Mouse (Mus musculus) limb, embryonic 14.5 days (tissue): ENCODE results near the gene Rnf212b. TPM values are rescaled to one million over a fixed set of nuclear protein-coding genes. Genes with fewer than 3 reads are reported as not detected.

Source experiments
- ATAC-seq: fragments of 200-750 bp; cut with Nextera tagmentation; 2 replicates; pipeline ENCODE4 v1.8.0; 2017; ENCODE audit warnings: low read depth, moderate number of reproducible peaks, moderate TSS enrichment; ENCODE audit not compliant: low FRiP score
- DNase-seq: peaks from one replicate; pipeline ENCODE4 v3.0.0-alpha.2; 2015; ENCODE audit warnings: low spot score
- H3K27ac ChIP-seq: fragments of 300-500 bp; sonication (generic); replicated peaks from 2 replicates; pipeline ENCODE4 v1.5.1; 2014; ENCODE audit warnings: low read depth, mild to moderate bottlenecking, low read length, moderate library complexity, mixed read lengths
- H3K27me3 ChIP-seq: fragments of 300-500 bp; sonication (generic); 2 replicates; pipeline ENCODE4 v1.6.1; 2014; ENCODE audit warnings: low read length, mixed read lengths; ENCODE audit not compliant: control insufficient read depth, insufficient read depth
- H3K36me3 ChIP-seq: fragments of 300-500 bp; sonication (generic); 2 replicates; pipeline ENCODE4 v1.6.1; 2014; ENCODE audit warnings: mild to moderate bottlenecking, low read length, moderate library complexity, mixed read lengths; ENCODE audit not compliant: control insufficient read depth, insufficient read depth
- H3K4me1 ChIP-seq: fragments of 300-500 bp; sonication (generic); 2 replicates; pipeline ENCODE4 v1.6.1; 2014; ENCODE audit warnings: antibody characterized with exemption, low read length, mixed read lengths; ENCODE audit not compliant: control insufficient read depth, insufficient read depth
- H3K4me2 ChIP-seq: fragments of 300-500 bp; sonication (generic); replicated peaks from 2 replicates; pipeline ENCODE4 v1.6.1; 2014; ENCODE audit warnings: low read depth, mild to moderate bottlenecking, low read length, moderate library complexity; ENCODE audit not compliant: severe bottlenecking
- H3K4me3 ChIP-seq: fragments of 300-500 bp; sonication (generic); replicated peaks from 2 replicates; pipeline ENCODE4 v1.5.1; 2014; ENCODE audit warnings: low read length
- H3K9ac ChIP-seq: fragments of 300-500 bp; sonication (generic); 2 replicates; pipeline ENCODE4 v1.6.1; 2014; ENCODE audit warnings: mild to moderate bottlenecking, low read depth, low read length, moderate library complexity; ENCODE audit not compliant: severe bottlenecking
- H3K9me3 ChIP-seq: fragments of 300-500 bp; sonication (generic); 2 replicates; pipeline ENCODE4 v1.6.1; 2016; ENCODE audit warnings: low read length; ENCODE audit not compliant: control insufficient read depth
- POLR2A ChIP-seq: fragments of 200-500 bp; IDR thresholded peaks from 2 replicates; pipeline ENCODE4 v1.8.0; 2012; ENCODE audit warnings: inconsistent platforms, mild to moderate bottlenecking, moderate library complexity, borderline replicate concordance; ENCODE audit not compliant: insufficient read depth, insufficient read length; ENCODE audit errors: extremely low read depth
- WGBS: fragments of 180-500 bp; shearing (Covaris S2); extraction: QIAGEN DNeasy Blood & Tissue Kit; methylation state at CpG from one replicate; pipeline ENCODE4 v1.1.7; 2014; 5-methylcytosine and 5-hydroxymethylcytosine counted together
- polyA plus RNA-seq, 2 experiments: library from polyadenylated mRNA; depleted of rRNA in 1 of 2; stranded (reverse) in 1 of 2; unstranded in 1 of 2; fragments of >200 nt; fragmentation: Nextera tagmentation in 1 of 2; extraction: Ambion mirVana in 1 of 2; gene quantifications; 2 replicates each; pipeline versions ENCODE4 v1.2.1 to v1.2.3; 2012 to 2014

Rnf212b gene
- polyA plus RNA-seq, 2 experiments = not detected

DNA sequence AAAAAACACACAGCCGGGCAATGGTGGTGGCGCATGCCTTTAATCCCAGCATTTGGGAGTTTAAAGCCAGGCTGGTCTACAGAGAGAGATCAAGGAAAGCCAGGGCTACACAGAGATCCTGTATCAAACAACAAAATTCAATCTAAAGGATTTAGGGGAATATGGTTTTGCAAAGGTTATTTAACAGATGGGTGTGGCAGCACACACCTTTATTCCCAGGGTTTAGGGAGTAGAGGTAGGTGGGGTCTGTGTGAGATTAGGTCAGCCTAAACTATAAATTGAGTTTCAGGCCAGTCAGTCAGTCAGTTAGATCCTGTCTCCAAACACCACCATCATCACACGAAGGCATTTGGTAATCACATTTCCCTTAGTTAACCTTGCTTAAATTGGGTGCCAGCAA is 78.3 kb downstream of the Rnf212b start, which contains the start of gene Pabpn1:
Gene Pabpn1 (plus strand): TSS at position 301 of the 400 bp plus-strand sequence.
- H3K36me3 ChIP-seq = peaks cover 21% of the 10 kb centered on the region
- no peaks in the 10 kb centered on the region for H3K9me3 ChIP-seq
- ATAC-seq = no peak
- H3K4me1 ChIP-seq = peaks cover 5% of the 10 kb centered on the region
- H3K4me3 ChIP-seq = peak within 1 kb of the TSS; percentile 98
- no peak for TF ChIP-seq POLR2A
- H3K9ac ChIP-seq = peak within 1 kb of the TSS; percentile 38; the same call in 1 of the 2 replicates
- no peaks in the 10 kb centered on the region for H3K27me3 ChIP-seq
- H3K4me2 ChIP-seq = peak within 1 kb of the TSS; percentile 56
- H3K27ac ChIP-seq = peak within 1 kb of the TSS; percentile 75
- WGBS = 93% methylated on average over 3 of the region's 3 CpGs
- DNase-seq = no peak

DNA sequence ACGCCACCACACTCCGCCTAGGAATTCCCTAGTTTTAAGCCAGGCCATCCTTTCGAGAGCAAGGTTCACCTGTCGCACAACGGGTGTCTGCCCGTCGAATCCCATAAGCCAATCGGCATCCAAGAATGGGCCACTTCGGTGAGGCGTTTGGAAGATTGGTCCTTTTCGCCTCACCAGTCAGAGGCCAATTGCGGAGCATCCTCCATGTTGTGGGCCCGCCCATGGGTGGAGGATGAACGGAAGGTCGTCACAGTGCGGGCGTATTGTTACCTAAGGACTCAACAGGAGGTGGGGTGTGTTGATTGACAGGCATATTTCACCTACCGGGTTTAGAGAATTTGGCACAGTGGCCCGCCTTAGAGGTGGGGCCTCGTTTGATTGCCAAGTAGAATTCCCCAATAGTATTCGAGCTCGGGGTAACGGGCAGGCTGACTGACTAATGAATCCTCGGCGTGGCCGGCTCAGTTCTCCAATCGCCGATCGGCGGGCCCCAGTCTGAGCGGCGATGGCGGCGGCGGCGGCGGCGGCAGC is 79.8 kb downstream of the Rnf212b start:
- ATAC-seq = peak; percentile 98
- WGBS = 0% methylated on average over 30 of the region's 38 CpGs

DNA sequence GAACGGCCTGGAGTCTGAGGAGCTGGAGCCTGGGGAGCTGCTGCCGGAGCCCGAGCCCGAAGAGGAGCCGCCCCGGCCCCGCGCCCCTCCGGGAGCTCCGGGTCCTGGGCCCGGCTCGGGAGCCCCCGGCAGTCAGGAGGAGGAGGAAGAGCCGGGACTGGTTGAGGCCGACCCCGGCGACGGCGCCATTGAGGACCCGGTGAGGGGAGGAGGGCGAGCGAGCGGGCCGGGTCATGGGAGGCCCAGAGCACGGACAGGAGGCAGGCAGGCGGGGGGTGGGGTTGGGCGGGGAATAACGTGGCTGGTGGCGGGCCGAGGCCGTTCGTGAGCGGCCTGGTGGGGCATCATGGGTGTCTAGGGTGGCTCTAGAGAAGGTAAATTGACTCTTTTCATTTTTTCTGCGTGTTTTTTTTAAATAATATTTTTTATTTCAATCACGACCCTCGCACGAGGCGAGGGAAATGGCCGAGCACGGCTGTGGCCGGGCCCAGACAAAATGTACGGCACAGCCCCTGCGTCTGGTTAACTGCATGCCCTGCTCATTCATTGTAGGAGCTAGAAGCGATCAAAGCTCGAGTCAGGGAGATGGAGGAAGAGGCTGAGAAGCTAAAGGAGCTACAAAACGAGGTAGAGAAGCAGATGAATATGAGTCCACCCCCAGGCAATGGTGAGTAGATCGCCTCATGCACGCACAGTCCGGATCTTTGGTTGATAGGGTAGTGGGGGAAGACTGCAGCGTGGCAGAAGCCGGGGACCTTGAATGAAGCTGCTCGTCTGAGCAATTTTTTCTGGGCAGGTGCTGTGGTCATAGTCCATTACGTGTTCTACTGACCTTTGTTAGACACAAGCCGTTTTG is 80.6 kb downstream of the Rnf212b start:
- 0 out of 2 replicates have a peak, but pooled peaks have one; percentile 12 for TF ChIP-seq POLR2A
- H3K4me1 ChIP-seq = peaks cover 5% of the 10 kb centered on the region
- peak overlapping the region; percentile 98 for H3K4me3 ChIP-seq
- WGBS = under 1% methylated on average over 46 of the region's 54 CpGs
- H3K36me3 ChIP-seq = peaks cover 39% of the 10 kb centered on the region
- peak overlapping the region; percentile 95 for H3K27ac ChIP-seq
- no peaks in the 10 kb centered on the region for H3K27me3 ChIP-seq
- no peaks in the 10 kb centered on the region for H3K9me3 ChIP-seq
- DNase-seq (peak; percentile 32), ATAC-seq (peak; percentile 45)
- H3K4me2 ChIP-seq = peak overlapping the region; percentile 74
- H3K9ac ChIP-seq = peak overlapping the region; percentile 99

More for the DNA sequence above, 79.8 kb downstream of the Rnf212b start:
- H3K4me3 ChIP-seq = peak overlapping the region; percentile 98
- peak; percentile 100 for DNase-seq
- H3K27me3 ChIP-seq = no peaks in the 10 kb centered on the region
- TF ChIP-seq POLR2A = peak; percentile 34; the same call in 1 of the 2 replicates
- no peaks in the 10 kb centered on the region for H3K9me3 ChIP-seq
- H3K4me1 ChIP-seq = peaks cover 5% of the 10 kb centered on the region
- H3K4me2 ChIP-seq = peak overlapping the region; percentile 56
- H3K9ac ChIP-seq = peak overlapping the region; percentile 99
- peaks cover 34% of the 10 kb centered on the region for H3K36me3 ChIP-seq
- peak overlapping the region; percentile 95 for H3K27ac ChIP-seq

DNA sequence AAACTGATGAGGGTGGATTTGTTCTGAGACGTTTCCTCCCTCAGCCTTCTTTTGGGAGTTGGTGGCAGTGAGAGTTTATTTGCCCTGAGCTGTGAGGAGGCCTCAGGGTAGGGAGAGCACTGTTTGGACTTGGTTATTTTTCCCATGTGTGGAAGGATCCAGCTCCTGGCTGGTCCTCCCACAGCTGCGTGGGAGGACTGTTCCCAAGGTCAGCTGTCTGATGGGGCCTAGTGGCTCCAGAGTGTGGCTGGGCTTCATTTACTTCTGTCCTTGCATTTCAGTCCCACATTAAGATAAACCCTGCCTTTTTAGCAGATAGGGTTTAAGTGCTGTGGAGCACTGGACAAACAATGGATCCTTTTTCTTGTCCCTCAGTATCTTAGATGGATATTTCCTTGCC is 83.5 kb downstream of the Rnf212b start:
- 53% methylated on average over 2 of the region's 2 CpGs for WGBS
- ATAC-seq = no peak

DNA sequence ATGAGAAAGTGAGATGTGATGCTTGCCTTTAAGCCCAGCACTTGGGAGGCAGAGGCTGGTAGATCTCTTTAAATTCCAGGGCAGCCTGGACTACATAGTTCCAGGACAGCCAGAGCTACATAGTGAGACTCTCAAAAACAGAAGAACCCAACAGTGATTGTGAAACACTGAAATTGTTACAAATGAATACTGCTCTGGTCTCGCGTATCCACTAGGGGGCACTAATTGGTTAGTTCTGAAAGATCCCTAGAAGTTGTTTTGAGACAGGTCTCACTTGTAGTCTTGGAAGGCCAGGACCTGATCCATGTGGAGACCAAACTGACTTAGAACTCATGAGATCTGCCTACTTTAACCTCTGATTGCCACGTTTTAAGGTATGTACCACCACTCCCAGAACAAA is 86.4 kb downstream of the Rnf212b start:
- DNase-seq (peak; percentile 93), ATAC-seq (peak; percentile 66)
- H3K4me2 ChIP-seq = no peak overlapping the region
- H3K36me3 ChIP-seq = peaks cover 52% of the 10 kb centered on the region
- no peaks in the 10 kb centered on the region for H3K9me3 ChIP-seq
- H3K27me3 ChIP-seq = no peaks in the 10 kb centered on the region
- no peak for TF ChIP-seq POLR2A
- H3K4me3 ChIP-seq = no peak overlapping the region
- 0% methylated on average over 3 of the region's 3 CpGs for WGBS
- H3K9ac ChIP-seq = no peak overlapping the region
- H3K4me1 ChIP-seq = peaks cover 5% of the 10 kb centered on the region
- H3K27ac ChIP-seq = no peak overlapping the region

More for the DNA sequence above, 83.5 kb downstream of the Rnf212b start:
- 0 out of 2 replicates have a peak overlapping the region, but pooled peaks have one; percentile 26 for H3K27ac ChIP-seq
- no peak overlapping the region for H3K9ac ChIP-seq
- H3K4me2 ChIP-seq = no peak overlapping the region
- H3K4me3 ChIP-seq = no peak overlapping the region
- no peaks in the 10 kb centered on the region for H3K9me3 ChIP-seq
- H3K4me1 ChIP-seq = peaks cover 5% of the 10 kb centered on the region
- peaks cover 39% of the 10 kb centered on the region for H3K36me3 ChIP-seq
- no peak for DNase-seq
- TF ChIP-seq POLR2A = no peak
- H3K27me3 ChIP-seq = no peaks in the 10 kb centered on the region
